Mouse (Mus musculus): Measurements from ENCODE around the gene Ormdl3.
"Not testable (repeated sequence)": the region's sequence is repeated elsewhere in the genome, so short reads cannot be mapped to it uniquely, and the experiment has no call there.

Gene Ormdl3

GRCm38 (mm10) chr11:98586892-98587563, at the start of gene Ormdl3:
Gene Ormdl3, minus strand, starts transcription at chr11:98587368.
- peak; percentile 95 to 97 for DNase-seq (ENCODE audit: low read depth in 2 of 2, low spot score in 2 of 2)

DNA sequence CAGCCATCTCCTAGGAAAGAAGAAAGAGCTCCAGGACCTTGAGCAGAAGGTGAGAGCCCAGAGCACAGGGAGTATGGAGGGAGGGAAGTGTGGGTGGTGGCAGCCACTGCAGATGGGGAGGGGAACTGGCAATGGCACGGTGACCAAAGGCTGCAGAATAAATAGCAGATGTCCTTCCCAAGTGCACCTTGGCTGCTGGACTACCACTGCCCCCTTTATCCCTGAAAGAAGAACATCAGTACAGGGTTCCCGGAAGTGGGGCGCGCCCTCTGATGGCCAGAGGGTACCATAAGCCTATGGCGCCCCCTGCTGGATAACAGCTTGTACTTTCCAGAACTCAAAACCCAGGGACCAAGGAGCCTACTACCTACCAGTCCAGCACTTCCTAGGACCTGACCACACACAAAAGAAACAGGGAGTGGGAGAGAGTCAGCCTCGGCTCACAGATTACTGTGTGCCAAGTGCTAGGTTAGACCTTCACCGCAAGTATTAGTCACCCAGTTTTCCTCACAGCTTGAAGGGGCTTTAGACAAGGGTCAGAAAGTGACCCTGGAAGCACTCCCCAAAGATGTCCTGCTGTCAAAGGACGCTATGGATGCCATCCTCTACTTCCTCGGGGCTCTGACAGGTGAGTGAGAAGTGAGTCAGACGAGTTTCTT, 48.3 kb upstream of the Ormdl3 start:
- peak; percentile 25 to 37 for DNase-seq (ENCODE audit: low read depth in 2 of 2, low spot score in 2 of 2)

- DNase-seq (ENCODE audit: low read depth in 2 of 2, low spot score in 2 of 2) = no peak
Observed at GRCm38 (mm10) chr11:98630646-98631045, 43.5 kb upstream of the Ormdl3 start.

DNA sequence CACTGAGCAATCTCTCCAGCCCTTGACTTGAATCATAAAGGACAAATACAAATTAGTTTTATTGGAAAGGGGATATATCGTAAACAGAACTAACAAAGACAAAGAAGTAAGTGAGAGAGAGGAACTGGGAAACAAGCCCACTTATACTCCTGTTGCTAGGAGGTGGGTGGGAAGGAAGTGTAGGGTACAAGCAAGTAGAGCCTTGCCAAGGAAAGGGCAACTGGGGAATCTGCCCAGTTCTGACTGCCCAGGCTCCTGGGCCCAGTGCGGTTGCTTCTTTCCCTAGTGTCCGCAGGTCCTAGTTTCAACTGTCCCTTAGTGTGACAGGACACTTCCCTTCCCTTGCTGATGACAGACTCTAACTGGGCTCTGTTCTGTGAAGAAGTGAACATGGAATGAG, 41.5 kb upstream of the Ormdl3 start:
- no peak for DNase-seq (ENCODE audit: low read depth in 2 of 2, low spot score in 2 of 2)

DNA sequence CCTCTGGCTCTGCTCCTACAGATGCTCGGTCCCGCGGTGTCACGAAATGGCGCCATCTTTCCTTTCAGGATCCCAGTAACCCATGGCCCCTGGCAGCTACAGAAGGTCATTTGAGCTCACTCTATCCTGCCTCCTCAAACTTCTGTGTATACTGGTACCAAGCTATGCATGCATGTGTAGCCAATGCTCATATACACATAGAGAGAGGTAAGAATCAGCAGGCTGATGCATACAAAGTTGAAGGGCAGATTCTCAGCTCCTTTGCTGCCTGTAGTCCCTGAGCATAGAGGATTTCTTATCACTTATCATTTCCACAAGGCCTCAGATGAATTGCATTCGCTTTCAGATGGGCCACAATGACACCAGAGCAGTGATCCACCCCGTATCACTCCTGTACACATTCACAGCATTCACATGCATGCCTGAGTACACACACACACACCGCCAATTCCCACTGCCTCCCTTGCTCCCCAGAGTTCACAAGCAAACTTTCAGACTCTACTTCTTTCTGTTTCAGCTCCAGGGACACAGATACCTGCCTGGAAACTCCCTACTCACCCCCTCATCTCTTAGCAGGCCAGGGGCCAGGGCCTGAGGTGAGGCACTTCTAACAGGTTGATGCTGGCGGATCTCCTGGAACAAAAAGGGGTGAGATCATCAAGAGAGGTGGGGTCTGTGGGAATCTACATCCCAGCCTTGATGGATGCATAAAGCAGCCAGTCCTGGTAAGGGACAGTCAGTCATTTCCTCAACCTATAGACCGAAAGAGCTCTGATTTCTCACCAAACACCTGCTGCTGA, 38.6 kb upstream of the Ormdl3 start, which contains the start of the genes Gm12355 and Gsdma3:
Gene Gm12355 (minus strand): TSS at position 51 of the 800 bp plus-strand sequence.
Gene Gsdma3 (plus strand): TSS at position 750 of the 800 bp plus-strand sequence.
- no peak for DNase-seq (ENCODE audit: low read depth in 2 of 2, low spot score in 2 of 2)

DNA sequence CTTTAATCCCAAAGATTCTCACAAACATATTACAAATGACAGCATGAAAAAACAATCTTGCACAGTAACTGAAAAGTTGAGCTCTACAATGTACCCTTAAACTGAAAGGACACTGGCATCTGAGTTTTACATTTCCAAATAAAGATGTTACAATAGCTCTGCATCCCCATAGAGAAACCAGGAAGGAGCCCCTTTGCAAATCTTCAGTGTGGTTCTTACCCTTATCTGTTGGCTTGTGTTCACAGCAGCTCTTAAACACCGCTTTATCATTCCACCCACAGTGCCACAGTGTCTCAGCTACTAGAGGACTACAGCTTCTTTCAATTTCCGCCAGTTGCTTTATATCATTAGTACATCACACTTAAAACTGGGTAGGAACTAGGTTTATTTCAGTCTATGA, 37.2 kb upstream of the Ormdl3 start:
- not testable (repeated sequence) for DNase-seq (ENCODE audit: low read depth in 2 of 2, low spot score in 2 of 2)

GRCm38 (mm10) chr11:98623981-98624380, 36.8 kb upstream of the Ormdl3 start:
- DNase-seq (ENCODE audit: low read depth in 2 of 2, low spot score in 2 of 2) = not testable (repeated sequence)

GRCm38 (mm10) chr11:98620791-98621190, 33.6 kb upstream of the Ormdl3 start:
- DNase-seq (ENCODE audit: low read depth in 2 of 2, low spot score in 2 of 2) = no peak

- peak in 1 of 2 experiments; percentile 54 for DNase-seq (ENCODE audit: low read depth in 2 of 2, low spot score in 2 of 2)
Observed at GRCm38 (mm10) chr11:98606763-98607162, 19.6 kb upstream of the Ormdl3 start.

GRCm38 (mm10) chr11:98604911-98605310, 17.7 kb upstream of the Ormdl3 start:
- not testable (repeated sequence) for DNase-seq (ENCODE audit: low read depth in 2 of 2, low spot score in 2 of 2)

- DNase-seq (ENCODE audit: low read depth in 2 of 2, low spot score in 2 of 2) = no peak
Observed at GRCm38 (mm10) chr11:98603953-98604352, 16.8 kb upstream of the Ormdl3 start.

DNA sequence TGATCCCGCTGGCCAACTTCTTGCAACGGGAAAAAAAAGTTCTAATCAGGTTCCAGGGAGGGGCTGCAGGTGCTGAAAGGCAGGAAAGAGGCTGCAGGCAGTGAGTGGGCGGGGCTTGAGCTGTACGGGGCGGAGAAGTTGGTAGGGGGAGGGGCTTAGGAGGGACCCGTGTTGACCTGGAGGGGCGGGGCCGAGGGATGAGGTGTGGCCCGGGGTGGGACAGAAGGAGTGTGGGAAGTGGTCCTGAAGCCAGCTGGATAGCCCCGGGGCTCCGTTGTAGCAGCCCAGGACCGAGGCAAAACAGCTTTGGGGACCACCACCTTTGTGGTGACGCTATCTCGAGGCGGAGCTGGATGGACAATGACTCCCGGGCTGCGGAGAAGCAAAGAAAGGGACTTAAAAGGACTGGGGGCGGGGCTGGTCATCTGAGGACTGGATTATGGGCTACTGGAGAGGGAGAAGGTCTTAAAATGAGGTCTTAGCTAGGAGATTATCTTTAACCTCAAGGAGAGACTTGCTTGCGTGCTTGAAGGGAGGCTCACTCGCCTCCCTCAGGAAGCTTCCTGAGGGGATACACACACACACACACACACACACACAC, 15.0 kb upstream of the Ormdl3 start:
- DNase-seq (ENCODE audit: low read depth in 2 of 2, low spot score in 2 of 2) = no peak

- no peak for DNase-seq (ENCODE audit: low read depth in 2 of 2, low spot score in 2 of 2)
Observed at GRCm38 (mm10) chr11:98599291-98599690, 12.1 kb upstream of the Ormdl3 start.

DNA sequence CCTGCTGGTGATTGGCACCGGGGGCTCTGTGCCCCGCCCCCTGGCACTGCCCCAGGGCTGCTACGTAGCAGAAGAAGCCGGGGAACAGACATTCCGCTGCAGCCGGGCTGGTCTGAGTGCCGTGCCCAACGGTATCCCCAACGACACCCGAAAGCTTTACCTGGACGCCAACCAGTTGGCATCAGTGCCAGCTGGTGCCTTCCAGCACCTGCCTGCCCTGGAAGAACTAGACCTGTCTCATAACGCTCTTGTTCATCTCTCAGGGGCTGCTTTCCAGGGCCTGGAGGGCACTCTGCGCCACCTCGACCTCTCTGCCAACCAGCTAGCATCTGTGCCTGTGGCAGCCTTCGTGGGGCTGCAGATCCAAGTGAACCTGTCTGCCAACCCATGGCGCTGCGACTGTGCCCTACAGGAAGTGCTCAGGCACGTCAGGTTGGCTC, 11.7 kb upstream of the Ormdl3 start:
- DNase-seq (ENCODE audit: low read depth in 2 of 2, low spot score in 2 of 2) = no peak

GRCm38 (mm10) chr11:98597991-98598390, 10.8 kb upstream of the Ormdl3 start, which contains the start of gene Lrrc3c:
Gene Lrrc3c, plus strand, starts transcription at chr11:98598291.
- no peak for DNase-seq (ENCODE audit: low read depth in 2 of 2, low spot score in 2 of 2)

- DNase-seq (ENCODE audit: low read depth in 2 of 2, low spot score in 2 of 2) = peak; percentile 72 to 79
Observed at GRCm38 (mm10) chr11:98597363-98597762, 10.2 kb upstream of the Ormdl3 start.

DNA sequence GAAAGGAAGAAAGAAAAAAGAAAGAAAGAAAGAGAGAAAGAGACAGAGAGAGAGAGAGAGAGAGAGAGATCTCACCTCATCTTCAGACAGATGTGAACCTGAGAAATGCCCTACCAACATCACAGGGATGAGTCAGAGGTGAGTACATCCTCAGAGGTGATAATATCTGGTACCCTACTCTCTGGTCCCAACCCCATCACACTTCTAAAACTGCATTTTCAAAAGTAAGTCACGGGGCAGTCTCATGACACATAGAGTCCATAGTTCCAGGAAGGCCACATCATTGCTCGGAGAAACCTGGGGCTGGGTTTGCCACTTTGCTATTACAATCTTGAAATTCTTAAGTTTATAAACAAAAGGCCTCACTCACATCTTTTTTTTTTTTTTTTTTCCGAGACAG, 8.8 kb upstream of the Ormdl3 start:
- no peak for DNase-seq (ENCODE audit: low read depth in 2 of 2, low spot score in 2 of 2)

DNA sequence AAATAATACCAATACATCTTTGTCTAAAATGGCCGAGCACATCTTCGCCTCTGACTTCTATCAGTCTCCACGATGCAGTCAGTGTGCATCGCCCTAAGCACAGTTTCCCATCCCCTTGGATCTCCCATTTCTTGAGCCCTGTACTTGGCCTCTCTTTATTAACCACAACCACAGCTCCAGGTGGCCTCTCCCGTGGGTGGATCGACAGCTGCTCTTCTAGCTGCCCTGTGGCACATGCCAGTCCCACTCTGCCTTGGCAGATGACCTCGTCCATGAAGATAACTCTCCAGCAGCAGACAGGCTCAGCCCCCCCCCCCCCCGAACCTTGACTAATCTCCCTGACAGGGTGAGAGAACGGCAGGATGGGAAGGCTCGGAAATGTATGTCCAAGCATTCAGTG, 8.3 kb upstream of the Ormdl3 start:
- DNase-seq (ENCODE audit: low read depth in 2 of 2, low spot score in 2 of 2) = no peak

DNA sequence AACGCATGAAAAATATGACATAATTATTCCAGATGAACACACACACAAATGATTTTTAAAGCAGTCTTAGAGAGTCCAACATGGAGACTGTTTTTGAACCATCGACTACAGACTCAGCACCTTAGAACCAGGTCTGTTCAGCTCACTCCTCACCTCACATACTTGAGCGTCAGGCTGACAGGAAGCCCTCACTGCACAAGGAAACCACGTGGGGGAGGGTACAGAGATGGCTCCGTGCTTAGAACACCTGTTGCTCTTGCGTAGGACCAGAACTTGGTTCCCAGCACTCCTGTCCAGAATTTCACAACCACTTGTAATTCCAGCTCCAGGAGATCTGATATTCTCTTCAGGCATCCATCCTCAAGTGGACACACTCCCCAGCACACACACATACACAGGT, 7.9 kb upstream of the Ormdl3 start:
- DNase-seq (ENCODE audit: low read depth in 2 of 2, low spot score in 2 of 2) = no peak

GRCm38 (mm10) chr11:98590548-98591445, 3.6 kb upstream of the Ormdl3 start:
- DNase-seq (ENCODE audit: low read depth in 2 of 2, low spot score in 2 of 2) = no peak
